Mouse (Mus musculus): ENCODE data around the gene Mtor. TPM values are rescaled to one million over a fixed set of nuclear protein-coding genes. Genes with fewer than 3 reads are reported as not detected.

Gene Mtor
- total and polyA plus RNA-seq, 3 experiments, result 10.5 to 28.6 (median 24.3) TPM

GRCm38 (mm10) chr4:148591171-148591630 lies 142.8 kb downstream of the Mtor start, which contains the start of gene Srm (continued):
- TF ChIP-seq USF1 (IDR thresholded peaks at IDR 0.05; ENCODE audit: low read depth, low read length) (peak; percentile 90), CTCF (conservative IDR thresholded peaks at IDR 0.05 in 1 of 2, IDR thresholded peaks at IDR 0.05 in 1 of 2; ENCODE audit: low read depth in 2 of 2, low read length in 2 of 2) (no peak), POLR2AphosphoS2 (IDR thresholded peaks at IDR 0.05; ENCODE audit: low read depth, low read length) (peak; percentile 43), RCOR1 (conservative IDR thresholded peaks at IDR 0.05; ENCODE audit: low read depth, low read length) (0 out of 2 replicates have a peak, but pooled peaks have one; percentile 69), ZMIZ1 (IDR thresholded peaks at IDR 0.05; ENCODE audit: low read depth, low read length) (peak; percentile 69; the same call in 1 of the 2 replicates), MEF2A (IDR thresholded peaks at IDR 0.05; ENCODE audit: borderline replicate concordance, low read depth, low read length) (peak; percentile 76), TBP (conservative IDR thresholded peaks at IDR 0.05; ENCODE audit: low read depth, low read length) (no peak), NRF1 (IDR thresholded peaks at IDR 0.05; ENCODE audit: low read depth, low read length) (peak; percentile 86)

DNA sequence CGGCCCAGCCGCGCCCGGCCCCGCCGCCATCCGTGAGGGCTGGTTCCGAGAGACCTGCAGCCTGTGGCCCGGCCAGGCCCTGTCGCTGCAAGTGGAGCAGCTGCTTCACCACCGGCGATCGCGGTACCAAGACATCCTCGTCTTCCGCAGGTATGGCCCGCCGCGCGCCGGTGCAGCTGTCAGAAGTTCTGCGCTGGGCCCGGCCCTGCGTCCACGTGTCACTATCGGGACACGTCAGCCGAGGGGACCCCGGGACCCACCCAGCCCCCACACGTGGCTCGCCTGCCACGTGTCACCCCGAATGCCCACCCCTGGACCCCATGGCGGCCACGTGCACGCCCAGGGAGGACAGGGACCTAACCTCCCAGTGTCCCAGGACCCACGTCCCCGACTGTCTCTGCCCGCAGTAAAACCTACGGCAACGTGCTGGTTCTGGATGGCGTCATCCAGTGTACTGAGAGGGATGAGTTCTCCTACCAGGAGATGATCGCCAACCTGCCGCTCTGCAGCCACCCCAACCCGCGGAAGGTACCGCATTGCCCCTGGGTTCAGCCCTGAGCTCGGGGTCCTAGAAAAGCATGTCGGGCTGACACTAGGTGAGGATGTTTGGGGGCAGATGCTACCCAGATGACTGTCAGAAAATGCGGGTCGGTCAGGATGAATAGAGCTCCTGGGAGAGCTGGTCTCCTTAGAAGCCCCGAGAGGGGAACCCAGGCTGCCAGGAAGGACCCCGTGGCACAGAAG lies 143.4 kb downstream of the Mtor start:
- DNase-seq (ENCODE audit: extremely low read depth), result no peak
- Histone ChIP-seq H3K79me2 (replicated peaks; ENCODE audit: control insufficient read depth, extremely low read depth, insufficient read depth, poor library complexity, severe bottlenecking) (peaks cover 27% of the 10 kb centered on the region), H3K9ac (ENCODE audit: insufficient read depth, low read depth) (peak overlapping the region; percentile 91), H3K27ac (ENCODE audit: insufficient read depth, low read depth) (peak overlapping the region; percentile 44), H3K9me3 (replicated peaks; ENCODE audit: low read length) (peaks cover 22% of the 10 kb centered on the region), H3K36me3 (replicated peaks in 1 of 2; ENCODE audit: control insufficient read depth in 1 of 2, insufficient read depth in 1 of 2, low read length in 1 of 2) (peaks cover 35 to 46% of the 10 kb centered on the region in 2 experiments), H3K4me3 (replicated peaks in 1 of 3; ENCODE audit: low read depth in 2 of 3, low read length in 2 of 3, poor library complexity in 1 of 3) (peak overlapping the region; percentile 88 to 96 (median 92)), H3K4me1 (ENCODE audit: control insufficient read depth in 1 of 2, insufficient read depth in 2 of 2) (peaks cover 15 to 29% of the 10 kb centered on the region in 2 experiments), H3K4me2 (ENCODE audit: insufficient read depth, low read depth, poor library complexity, severe bottlenecking) (peak overlapping the region; percentile 95), H3K27me3 (replicated peaks) (no peaks in the 10 kb centered on the region)
- dilution Hi-C loops (cut with MboI; ENCODE audit: extremely low pct_ligation_motif_present, extremely low pct_unique_long_range_greater_than_20kb, low sequenced_read_pairs) (no loop called here), in situ Hi-C loops (cut with MboI; ENCODE audit: low pct_ligation_motif_present, low pct_unique_long_range_greater_than_20kb, low sequenced_read_pairs) (no loop called here)
- TF ChIP-seq MAX (IDR thresholded peaks at IDR 0.05; ENCODE audit: low read length) (peak; percentile 94), MEF2A (IDR thresholded peaks at IDR 0.05; ENCODE audit: borderline replicate concordance, low read depth, low read length) (no peak), ZC3H11A (IDR thresholded peaks at IDR 0.05; ENCODE audit: low read depth, low read length) (no peak), PAX5 (IDR thresholded peaks at IDR 0.05; ENCODE audit: low read length) (no peak), POLR2AphosphoS2 (IDR thresholded peaks at IDR 0.05; ENCODE audit: low read depth, low read length) (no peak), JUN (IDR thresholded peaks at IDR 0.05; ENCODE audit: insufficient read depth, low read depth, low read length) (no peak), USF1 (IDR thresholded peaks at IDR 0.05; ENCODE audit: low read depth, low read length) (peak; percentile 11; the same call in 1 of the 2 replicates), ELF1 (IDR thresholded peaks at IDR 0.05; ENCODE audit: low read depth, low read length) (no peak), UBTF (IDR thresholded peaks at IDR 0.05; ENCODE audit: low read depth, low read length) (no peak), MAZ (IDR thresholded peaks at IDR 0.05; ENCODE audit: low read depth, low read length) (no peak), CTCF (conservative IDR thresholded peaks at IDR 0.05 in 1 of 2, IDR thresholded peaks at IDR 0.05 in 1 of 2; ENCODE audit: low read depth in 2 of 2, low read length in 2 of 2) (no peak), IRF4 (IDR thresholded peaks at IDR 0.05; ENCODE audit: low read depth, low read length) (no peak), RAD21 (IDR thresholded peaks at IDR 0.05; ENCODE audit: low read depth, low read length) (no peak), EP300 (IDR thresholded peaks at IDR 0.05; ENCODE audit: low read length) (no peak), NRF1 (IDR thresholded peaks at IDR 0.05; ENCODE audit: low read depth, low read length) (no peak), CHD1 (IDR thresholded peaks at IDR 0.05; ENCODE audit: low read depth, low read length) (no peak), SMC3 (IDR thresholded peaks at IDR 0.05; ENCODE audit: low read depth, low read length) (no peak), E2F4 (IDR thresholded peaks at IDR 0.05; ENCODE audit: insufficient replicate concordance, low read depth, low read length) (no peak), GABPA (IDR thresholded peaks at IDR 0.05; ENCODE audit: insufficient replicate concordance, low read depth, low read length) (no peak), USF2 (conservative IDR thresholded peaks at IDR 0.05; ENCODE audit: low read depth, low read length) (no peak), MYC (IDR thresholded peaks at IDR 0.05; ENCODE audit: low read depth, low read length) (peak; percentile 95), JUND (conservative IDR thresholded peaks at IDR 0.05; ENCODE audit: low read depth, low read length) (no peak), KAT2A (IDR thresholded peaks at IDR 0.05; ENCODE audit: insufficient replicate concordance, low read length) (no peak), RCOR1 (conservative IDR thresholded peaks at IDR 0.05; ENCODE audit: low read depth, low read length) (no peak), TBP (conservative IDR thresholded peaks at IDR 0.05; ENCODE audit: low read depth, low read length) (no peak), MAFK (IDR thresholded peaks at IDR 0.05; ENCODE audit: insufficient replicate concordance, low read length) (no peak), POLR2A (IDR thresholded peaks at IDR 0.05; ENCODE audit: low read depth, low read length) (no peak; the same call in 1 of the 2 replicates), BHLHE40 (IDR thresholded peaks at IDR 0.05; ENCODE audit: low read depth, low read length) (peak; percentile 60), HCFC1 (IDR thresholded peaks at IDR 0.05; ENCODE audit: low read depth, low read length) (no peak), CHD2 (IDR thresholded peaks at IDR 0.05; ENCODE audit: low read length) (no peak), ZNF384 (IDR thresholded peaks at IDR 0.05; ENCODE audit: low read depth, low read length) (no peak), NELFE (IDR thresholded peaks at IDR 0.05; ENCODE audit: low read depth, low read length) (no peak), ZMIZ1 (IDR thresholded peaks at IDR 0.05; ENCODE audit: low read depth, low read length) (no peak), TCF12 (IDR thresholded peaks at IDR 0.05; ENCODE audit: low read depth, low read length) (no peak; the same call in 1 of the 2 replicates)

All from CH12.LX (cell line).